Mouse (Mus musculus) frontal cortex, postnatal 14 days (tissue): ENCODE measurements around the gene Ddx17.

Experiments
- DNase-seq, 2 experiments: peaks; one replicate each; pipeline ENCODE4 v3.0.0; 2022; ENCODE audit warnings: low spot score in 2 of 2

Ddx17 gene

DNA sequence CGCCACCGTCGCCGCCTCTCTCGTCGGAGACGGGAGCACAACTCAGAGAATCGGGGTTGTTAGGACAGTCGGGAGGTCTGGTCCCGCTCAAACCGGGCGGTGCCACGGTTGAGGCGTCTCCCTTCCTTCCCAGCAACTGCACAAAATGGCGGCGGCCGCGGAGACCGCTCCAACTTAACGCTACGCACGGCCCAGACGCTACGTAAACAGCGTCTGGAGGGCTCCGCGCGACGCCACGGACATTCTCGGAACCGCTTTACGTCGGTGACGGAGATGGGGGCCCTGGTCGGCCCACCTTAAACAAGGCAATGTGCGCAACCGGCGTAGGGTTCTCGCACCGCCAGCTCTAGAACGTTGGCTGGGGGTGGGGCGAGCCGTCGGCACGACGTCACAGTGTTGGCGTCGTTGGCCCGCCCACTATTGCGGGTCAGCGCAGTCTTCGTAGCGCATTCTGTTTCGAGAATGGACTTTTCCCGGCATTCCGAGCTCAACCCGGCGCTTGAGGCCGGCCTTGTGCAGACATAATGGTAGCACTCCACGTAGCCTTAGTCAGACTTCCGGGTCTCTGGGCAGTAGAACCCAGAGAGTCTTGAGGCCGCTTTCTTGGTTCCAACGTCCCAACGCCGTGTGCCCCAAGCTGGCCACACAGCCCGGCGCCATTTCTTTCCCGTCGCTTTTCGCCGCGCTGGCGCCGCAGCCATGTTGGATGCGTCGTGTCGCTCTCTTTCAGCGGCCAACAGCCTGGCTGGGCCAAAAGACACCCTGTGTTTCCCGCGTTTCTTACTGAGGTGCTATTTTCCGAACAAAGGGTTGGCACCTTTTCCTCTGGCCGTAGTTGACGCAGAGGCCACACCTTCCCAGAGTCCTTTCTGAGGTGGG lies at the start of gene Ddx17:
Gene Ddx17, minus strand, starts transcription at position 332 of the 879 bp plus-strand sequence.
- DNase-seq = peak; percentile 97 to 99

GRCm38 (mm10) chr15:79581581-79581980 lies 35.0 kb upstream of the Ddx17 start:
- no peak for DNase-seq

- DNase-seq = no peak
Observed at GRCm38 (mm10) chr15:79577671-79578426, 31.3 kb upstream of the Ddx17 start.

DNA sequence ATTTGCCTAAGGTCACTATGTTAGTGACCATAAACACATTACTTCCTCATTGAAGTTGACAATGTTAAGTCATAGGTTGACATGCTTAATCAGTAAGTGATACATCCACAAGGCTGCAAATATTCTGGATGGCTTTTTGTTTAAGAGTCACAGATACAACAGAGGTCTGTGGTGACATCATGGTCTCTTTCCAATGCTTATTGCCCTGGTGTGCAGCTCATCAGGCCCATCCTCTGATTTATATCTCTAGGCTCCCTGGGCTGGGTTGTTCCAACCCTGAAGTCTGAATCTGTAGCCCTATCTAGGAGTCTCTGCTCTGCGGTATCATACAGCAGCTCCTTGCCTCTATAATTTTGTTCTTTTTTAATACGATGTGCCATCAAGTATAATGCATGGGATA lies 30.4 kb upstream of the Ddx17 start:
- DNase-seq = no peak

- no peak for DNase-seq
Observed at GRCm38 (mm10) chr15:79575543-79576222, 29.1 kb upstream of the Ddx17 start.

GRCm38 (mm10) chr15:79562417-79562816 lies 15.9 kb upstream of the Ddx17 start:
- peak; percentile 28 to 47 for DNase-seq

- no peak for DNase-seq
Observed at GRCm38 (mm10) chr15:79559649-79560048, 13.1 kb upstream of the Ddx17 start.

- DNase-seq = no peak
Observed at GRCm38 (mm10) chr15:79552566-79552965, 6.0 kb upstream of the Ddx17 start.

- no peak for DNase-seq
Observed at GRCm38 (mm10) chr15:79548226-79548625, 1.7 kb upstream of the Ddx17 start.

DNA sequence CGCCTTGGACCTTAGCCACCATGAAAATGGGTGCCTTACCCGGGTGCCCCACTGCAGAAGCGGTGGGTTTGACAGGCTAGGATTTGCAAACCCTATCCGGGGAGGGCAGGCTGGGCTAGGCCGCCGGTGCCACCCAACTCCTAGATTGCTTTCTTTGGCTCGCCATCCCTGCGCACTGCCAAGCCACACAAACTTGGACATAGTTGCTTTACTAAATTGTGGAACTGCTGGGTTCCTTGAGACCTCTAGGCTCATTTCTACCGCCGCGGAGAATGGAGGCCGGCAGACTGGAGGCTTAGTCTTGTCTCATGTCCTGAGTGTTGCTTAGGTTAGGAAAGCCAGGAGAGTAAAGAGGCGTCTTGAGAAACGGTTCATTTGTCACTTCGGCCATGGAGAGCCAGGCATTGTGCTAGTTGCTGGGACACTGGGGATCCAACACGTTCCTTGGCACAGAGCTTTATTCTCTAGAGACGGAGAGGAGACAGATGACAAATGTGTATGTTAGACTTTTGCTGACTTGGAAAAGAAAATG lies 814 bp upstream of the Ddx17 start:
- DNase-seq = no peak

GRCm38 (mm10) chr15:79545921-79546399 lies 581 bp downstream of the Ddx17 start:
- no peak for DNase-seq

GRCm38 (mm10) chr15:79545496-79545895 lies 1.0 kb downstream of the Ddx17 start:
- no peak for DNase-seq

- no peak for DNase-seq
Observed at GRCm38 (mm10) chr15:79543968-79544367, 2.6 kb downstream of the Ddx17 start.

DNA sequence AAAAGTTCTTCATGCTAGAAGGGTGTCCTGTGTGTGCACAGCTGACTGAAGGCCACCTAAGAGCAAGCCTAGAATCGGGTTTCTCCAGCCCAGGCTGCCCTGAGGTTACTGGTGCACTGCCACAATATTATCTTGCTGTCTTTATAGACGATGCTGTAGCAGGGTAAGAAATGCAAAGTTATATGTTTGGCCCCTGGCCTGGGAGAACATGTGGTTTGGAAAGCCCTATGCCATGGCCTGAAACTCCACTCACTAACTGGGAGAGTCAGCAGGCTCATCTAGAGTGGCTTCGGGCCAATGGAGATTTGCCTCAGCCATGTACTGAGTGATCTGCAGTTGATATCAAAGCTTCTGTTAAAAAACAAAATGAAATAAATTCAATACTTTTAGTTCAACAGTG lies 12.7 kb downstream of the Ddx17 start:
- no peak for DNase-seq

GRCm38 (mm10) chr15:79529935-79530334 lies 16.6 kb downstream of the Ddx17 start:
- no peak for DNase-seq

DNA sequence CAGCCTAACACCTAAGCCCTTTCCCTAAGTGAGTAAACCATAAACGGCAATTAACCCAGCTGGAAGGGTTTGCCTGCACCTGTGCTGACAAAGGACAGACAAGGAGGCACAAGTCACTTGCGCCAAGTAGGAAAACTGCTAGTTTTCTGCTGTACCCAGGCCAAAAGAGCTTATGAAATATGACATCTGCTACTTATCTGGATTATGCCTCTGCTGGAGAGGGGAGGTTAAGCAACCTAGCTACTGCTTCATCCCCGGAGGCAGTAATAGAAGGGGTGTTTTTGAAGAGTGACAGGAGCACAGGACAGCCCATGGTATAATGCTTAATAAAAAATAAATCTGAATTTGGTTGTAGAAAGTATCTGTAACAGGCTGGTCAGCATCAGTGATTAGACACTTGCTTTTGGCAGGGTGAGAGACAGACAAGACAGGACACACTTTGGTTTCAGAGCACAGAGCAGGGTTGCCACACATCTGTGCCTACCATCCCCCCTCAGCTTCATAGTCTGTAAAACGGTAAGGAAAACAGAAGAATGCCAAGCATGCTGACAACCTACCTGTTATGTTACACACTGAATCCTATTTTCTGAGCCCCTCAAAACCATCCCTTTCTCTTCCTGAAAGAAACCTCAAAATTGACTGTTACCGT lies 18.4 kb downstream of the Ddx17 start:
- DNase-seq = no peak

DNA sequence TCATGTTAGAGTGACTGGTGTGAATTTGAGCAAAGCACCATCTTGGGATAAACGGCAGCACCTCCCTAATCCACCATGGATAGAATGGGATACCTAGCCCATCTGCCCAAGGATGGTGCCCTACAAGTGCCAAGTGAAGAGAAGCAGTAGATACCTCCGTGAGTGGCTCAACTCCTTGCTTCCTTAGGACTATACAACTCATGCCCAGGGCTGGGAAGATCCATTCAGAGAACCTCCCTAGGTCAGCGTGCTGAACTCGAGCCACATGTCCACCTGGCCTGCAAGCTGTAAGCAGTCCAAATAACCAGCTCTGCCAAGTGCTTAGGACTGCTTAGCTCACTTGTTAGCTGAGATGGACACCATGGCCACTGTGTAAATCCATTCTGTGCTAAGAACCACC lies 19.3 kb downstream of the Ddx17 start:
- no peak for DNase-seq

DNA sequence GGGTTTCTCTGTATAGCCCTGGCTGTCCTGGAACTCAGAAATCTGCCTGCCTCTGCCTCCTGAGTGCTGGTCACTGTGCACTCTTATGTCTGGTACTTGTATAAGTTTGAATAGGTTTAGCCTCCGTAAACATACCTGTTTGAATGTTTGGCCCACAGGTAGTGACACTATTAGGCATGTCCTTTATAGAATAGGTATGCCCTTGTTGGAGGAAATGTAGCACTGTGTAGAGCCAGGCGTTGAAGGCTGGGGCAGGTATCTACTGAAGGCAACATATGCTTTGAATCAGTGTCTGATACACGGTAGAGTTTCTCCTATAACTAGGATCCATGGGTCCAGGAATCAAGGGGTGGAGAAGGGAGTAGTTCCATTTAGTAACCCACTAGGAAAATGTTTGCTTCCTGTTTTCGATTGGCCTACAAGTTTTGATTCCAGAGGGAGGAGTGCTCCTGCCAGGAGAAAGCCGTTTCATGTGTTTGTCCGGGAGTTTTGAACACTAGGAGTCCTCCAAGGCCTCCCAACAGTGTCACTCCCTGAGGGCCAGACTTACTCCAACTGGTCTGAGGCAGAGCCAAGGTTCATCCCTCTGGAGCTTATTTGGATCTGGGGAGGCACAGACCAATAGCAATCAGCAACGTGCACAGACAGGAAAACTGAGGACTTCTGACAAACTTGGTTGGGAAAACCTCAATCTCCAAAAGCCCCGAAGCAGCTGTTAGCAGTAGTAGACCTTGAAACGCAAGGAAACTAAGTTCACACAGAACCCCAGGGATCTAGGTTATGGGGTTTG lies 20.4 kb downstream of the Ddx17 start:
- DNase-seq = no peak

DNA sequence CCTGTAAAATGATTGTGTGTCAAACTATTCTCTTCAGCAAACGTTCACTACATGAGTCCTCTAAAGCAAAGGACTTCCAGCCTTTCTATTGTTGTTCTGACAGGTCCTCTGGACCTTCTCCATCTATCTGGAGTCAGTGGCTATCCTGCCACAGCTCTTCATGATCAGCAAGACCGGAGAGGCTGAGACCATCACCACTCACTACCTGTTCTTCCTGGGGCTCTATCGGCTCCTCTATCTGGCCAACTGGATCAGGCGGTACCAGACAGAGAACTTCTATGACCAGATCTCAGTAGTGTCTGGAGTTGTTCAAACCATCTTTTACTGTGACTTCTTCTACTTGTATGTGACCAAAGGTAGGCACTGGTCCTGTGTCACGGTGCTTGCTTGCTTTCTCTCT lies 21.0 kb downstream of the Ddx17 start:
- DNase-seq = no peak

DNA sequence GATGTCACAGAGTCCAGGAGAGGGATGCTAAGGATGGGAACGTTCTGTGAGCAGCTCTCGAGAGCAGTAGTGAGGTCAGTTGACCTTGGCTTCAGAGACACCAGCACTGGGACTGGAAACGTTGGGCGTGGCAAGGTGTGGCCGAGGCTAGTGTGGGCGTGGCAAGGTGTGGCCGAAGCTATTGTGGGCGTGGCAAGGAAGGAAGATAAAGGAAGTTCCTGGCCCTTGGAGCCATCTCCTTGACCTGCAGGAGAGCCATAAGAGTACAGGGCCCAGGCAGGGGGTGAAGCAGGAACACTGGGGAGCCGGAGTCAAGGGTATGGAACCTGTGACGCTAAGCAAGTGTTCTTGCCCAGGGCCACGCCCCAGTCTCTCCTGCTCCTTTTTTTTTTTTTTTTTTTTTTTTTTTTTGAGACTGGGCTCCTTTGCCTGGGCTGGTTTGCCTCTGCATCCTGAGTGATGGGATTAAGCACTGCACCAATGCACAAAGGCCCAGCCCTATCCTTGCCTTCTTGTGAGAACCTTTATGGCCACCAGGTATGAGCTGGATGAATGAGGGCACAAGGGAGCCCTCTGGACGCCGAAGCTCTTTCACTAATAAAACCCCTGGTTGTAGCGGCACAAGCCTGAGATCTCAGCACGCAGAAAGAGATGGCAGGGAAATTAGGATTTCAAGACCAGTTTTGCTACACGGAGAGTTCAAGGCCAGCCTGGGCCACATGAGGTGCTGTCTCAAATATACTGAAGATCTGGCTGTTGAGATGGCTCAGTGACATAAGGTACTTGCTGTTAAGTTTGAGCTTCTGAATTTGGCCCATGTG lies 26.9 kb downstream of the Ddx17 start:
- DNase-seq = no peak
